Mouse (Mus musculus): ENCODE results near the gene Aqp3. TPM values are rescaled to one million over a fixed set of nuclear protein-coding genes. Genes with fewer than 3 reads are reported as not detected.

The Aqp3 gene
- total and polyA plus RNA-seq, 3 experiments, result not detected

DNA sequence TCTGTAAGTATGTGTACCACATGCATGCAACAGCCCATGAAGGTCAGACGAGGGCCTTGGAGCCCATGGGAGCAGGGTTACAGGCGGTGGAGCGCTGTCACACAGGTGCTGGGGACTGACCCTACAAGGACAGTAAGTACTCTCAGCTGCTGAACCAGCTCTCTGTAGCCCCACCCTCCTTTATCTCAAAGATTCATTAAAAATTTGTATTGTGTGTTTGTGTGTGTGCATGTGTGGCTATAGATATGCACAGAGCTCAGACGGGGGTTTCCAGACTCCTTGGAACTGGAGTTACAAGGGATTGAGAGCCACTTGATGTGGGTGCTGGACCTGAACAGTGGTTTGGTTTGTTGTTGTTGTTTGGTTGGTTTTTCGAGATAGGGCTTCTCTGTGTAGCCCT is 16.2 kb downstream of the Aqp3 start:
- Histone ChIP-seq H3K4me1 (ENCODE audit: control insufficient read depth in 1 of 2, insufficient read depth in 2 of 2) (peaks cover 0 to under 1% of the 10 kb centered on the region in 2 experiments; a peak in 1 of 4 replicates), H3K27me3 (replicated peaks) (peaks cover 60% of the 10 kb centered on the region), H3K4me2 (ENCODE audit: insufficient read depth, low read depth, poor library complexity, severe bottlenecking) (no peak overlapping the region), H3K9me3 (replicated peaks; ENCODE audit: low read length) (peaks cover 2% of the 10 kb centered on the region), H3K36me3 (replicated peaks in 1 of 2; ENCODE audit: control insufficient read depth in 1 of 2, insufficient read depth in 1 of 2, low read length in 1 of 2) (no peaks in the 10 kb centered on the region), H3K4me3 (replicated peaks in 1 of 3; ENCODE audit: low read depth in 2 of 3, low read length in 2 of 3, poor library complexity in 1 of 3) (no peak overlapping the region), H3K79me2 (replicated peaks; ENCODE audit: control insufficient read depth, extremely low read depth, insufficient read depth, poor library complexity, severe bottlenecking) (no peaks in the 10 kb centered on the region), H3K27ac (ENCODE audit: insufficient read depth, low read depth) (no peak overlapping the region), H3K9ac (ENCODE audit: insufficient read depth, low read depth) (no peak overlapping the region)
- dilution Hi-C loops (cut with MboI; ENCODE audit: extremely low pct_ligation_motif_present, extremely low pct_unique_long_range_greater_than_20kb, low sequenced_read_pairs) (no loop called here), in situ Hi-C loops (cut with MboI; ENCODE audit: low pct_ligation_motif_present, low pct_unique_long_range_greater_than_20kb, low sequenced_read_pairs) (no loop called here)
- no peak for TF ChIP-seq ZC3H11A (IDR thresholded peaks at IDR 0.05; ENCODE audit: low read depth, low read length)
- no peak for TF ChIP-seq MAZ (IDR thresholded peaks at IDR 0.05; ENCODE audit: low read depth, low read length)
- no peak for TF ChIP-seq KAT2A (IDR thresholded peaks at IDR 0.05; ENCODE audit: insufficient replicate concordance, low read length)
- no peak for TF ChIP-seq EP300 (IDR thresholded peaks at IDR 0.05; ENCODE audit: low read length)
- no peak for TF ChIP-seq MAFK (IDR thresholded peaks at IDR 0.05; ENCODE audit: insufficient replicate concordance, low read length)
- DNase-seq (ENCODE audit: extremely low read depth), result no peak

DNA sequence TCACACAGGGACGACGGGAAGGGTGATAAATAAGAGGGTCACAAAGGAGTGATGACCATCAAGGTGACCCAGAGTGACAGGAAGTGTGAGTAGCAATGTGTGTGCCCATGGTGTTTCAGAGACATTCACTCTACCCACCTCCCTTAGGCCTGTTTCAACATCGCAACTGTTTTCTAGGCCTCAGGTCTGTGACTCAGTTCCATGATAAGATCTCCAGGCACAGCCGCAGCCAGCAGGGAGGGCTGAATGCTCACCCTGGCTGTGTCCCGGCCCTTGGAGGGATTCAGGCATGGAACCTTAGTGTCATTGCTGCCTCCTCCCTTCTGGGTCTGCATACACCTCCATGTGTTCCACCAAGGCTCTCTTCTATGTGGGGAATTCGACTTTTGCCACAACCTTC is 19.3 kb downstream of the Aqp3 start:
- in situ Hi-C loops (cut with MboI; ENCODE audit: low pct_ligation_motif_present, low pct_unique_long_range_greater_than_20kb, low sequenced_read_pairs), result no loop called here
- H3K9ac ChIP-seq (ENCODE audit: insufficient read depth, low read depth), result no peak overlapping the region
- H3K4me3 ChIP-seq (replicated peaks in 1 of 3; ENCODE audit: low read depth in 2 of 3, low read length in 2 of 3, poor library complexity in 1 of 3), result no peak overlapping the region

DNA sequence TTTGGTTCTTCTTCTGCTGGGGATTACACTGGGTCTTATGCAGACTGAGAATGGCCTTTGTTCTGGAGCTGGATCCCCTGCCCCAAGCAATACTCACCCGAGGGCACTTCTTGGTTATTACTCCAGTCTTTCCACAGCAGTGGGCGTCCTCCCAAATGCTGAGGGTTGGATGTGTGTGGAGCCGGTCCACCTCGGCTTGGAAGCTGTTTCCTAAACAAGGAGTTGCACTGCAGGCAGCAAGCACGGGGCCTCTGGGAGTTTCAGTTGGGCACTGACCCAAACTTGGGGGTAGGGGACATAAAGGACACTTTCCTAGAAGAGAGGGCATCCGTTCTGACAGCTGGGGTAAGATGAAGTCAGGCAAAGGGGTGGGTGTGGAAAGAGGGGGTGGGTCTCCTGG is 23.5 kb downstream of the Aqp3 start:
- H3K9ac ChIP-seq (ENCODE audit: insufficient read depth, low read depth), result no peak overlapping the region
- DNase-seq (ENCODE audit: extremely low read depth), result no peak
- H3K4me2 ChIP-seq (ENCODE audit: insufficient read depth, low read depth, poor library complexity, severe bottlenecking), result no peak overlapping the region
- no peaks in the 10 kb centered on the region for H3K9me3 ChIP-seq (replicated peaks; ENCODE audit: low read length)
- H3K79me2 ChIP-seq (replicated peaks; ENCODE audit: control insufficient read depth, extremely low read depth, insufficient read depth, poor library complexity, severe bottlenecking), result no peaks in the 10 kb centered on the region
- no peak overlapping the region for H3K4me3 ChIP-seq (replicated peaks in 1 of 3; ENCODE audit: low read depth in 2 of 3, low read length in 2 of 3, poor library complexity in 1 of 3)
- TF ChIP-seq PAX5 (IDR thresholded peaks at IDR 0.05; ENCODE audit: low read length), result no peak
- TF ChIP-seq MXI1 (IDR thresholded peaks at IDR 0.05; ENCODE audit: low read depth, low read length), result no peak
- TF ChIP-seq USF1 (IDR thresholded peaks at IDR 0.05; ENCODE audit: low read depth, low read length), result no peak
- TF ChIP-seq ZC3H11A (IDR thresholded peaks at IDR 0.05; ENCODE audit: low read depth, low read length), result no peak
- no peak overlapping the region for H3K27ac ChIP-seq (ENCODE audit: insufficient read depth, low read depth)
- dilution Hi-C loops (cut with MboI; ENCODE audit: extremely low pct_ligation_motif_present, extremely low pct_unique_long_range_greater_than_20kb, low sequenced_read_pairs), result no loop called here
- H3K27me3 ChIP-seq (replicated peaks), result peaks cover 28% of the 10 kb centered on the region
- H3K36me3 ChIP-seq (replicated peaks in 1 of 2; ENCODE audit: control insufficient read depth in 1 of 2, insufficient read depth in 1 of 2, low read length in 1 of 2), result no peaks in the 10 kb centered on the region
- H3K4me1 ChIP-seq (ENCODE audit: control insufficient read depth in 1 of 2, insufficient read depth in 2 of 2), result no peaks in the 10 kb centered on the region
- in situ Hi-C loops (cut with MboI; ENCODE audit: low pct_ligation_motif_present, low pct_unique_long_range_greater_than_20kb, low sequenced_read_pairs), result no loop called here

More for the DNA sequence above, 19.3 kb downstream of the Aqp3 start:
- dilution Hi-C loops (cut with MboI; ENCODE audit: extremely low pct_ligation_motif_present, extremely low pct_unique_long_range_greater_than_20kb, low sequenced_read_pairs), result no loop called here
- Histone ChIP-seq H3K4me2 (ENCODE audit: insufficient read depth, low read depth, poor library complexity, severe bottlenecking) (no peak overlapping the region), H3K27me3 (replicated peaks) (peaks cover 43% of the 10 kb centered on the region), H3K27ac (ENCODE audit: insufficient read depth, low read depth) (no peak overlapping the region), H3K36me3 (replicated peaks in 1 of 2; ENCODE audit: control insufficient read depth in 1 of 2, insufficient read depth in 1 of 2, low read length in 1 of 2) (no peaks in the 10 kb centered on the region), H3K4me1 (ENCODE audit: control insufficient read depth in 1 of 2, insufficient read depth in 2 of 2) (no peaks in the 10 kb centered on the region), H3K79me2 (replicated peaks; ENCODE audit: control insufficient read depth, extremely low read depth, insufficient read depth, poor library complexity, severe bottlenecking) (no peaks in the 10 kb centered on the region), H3K9me3 (replicated peaks; ENCODE audit: low read length) (no peaks in the 10 kb centered on the region)
- DNase-seq (ENCODE audit: extremely low read depth), result no peak
- no peak for TF ChIP-seq USF1 (IDR thresholded peaks at IDR 0.05; ENCODE audit: low read depth, low read length)
- TF ChIP-seq CTCF (conservative IDR thresholded peaks at IDR 0.05 in 1 of 2, IDR thresholded peaks at IDR 0.05 in 1 of 2; ENCODE audit: low read depth in 2 of 2, low read length in 2 of 2), result no peak
- TF ChIP-seq NELFE (IDR thresholded peaks at IDR 0.05; ENCODE audit: low read depth, low read length), result no peak
- no peak for TF ChIP-seq RAD21 (IDR thresholded peaks at IDR 0.05; ENCODE audit: low read depth, low read length)
- TF ChIP-seq EP300 (IDR thresholded peaks at IDR 0.05; ENCODE audit: low read length), result no peak
- no peak for TF ChIP-seq ZNF384 (IDR thresholded peaks at IDR 0.05; ENCODE audit: low read depth, low read length)
- no peak for TF ChIP-seq MYC (IDR thresholded peaks at IDR 0.05; ENCODE audit: low read depth, low read length)
- no peak for TF ChIP-seq CHD1 (IDR thresholded peaks at IDR 0.05; ENCODE audit: low read depth, low read length)
- no peak for TF ChIP-seq IRF4 (IDR thresholded peaks at IDR 0.05; ENCODE audit: low read depth, low read length)
- no peak for TF ChIP-seq TCF12 (IDR thresholded peaks at IDR 0.05; ENCODE audit: low read depth, low read length)
- no peak for TF ChIP-seq ZKSCAN1 (IDR thresholded peaks at IDR 0.05; ENCODE audit: borderline replicate concordance, low read depth, low read length)
- no peak for TF ChIP-seq USF2 (conservative IDR thresholded peaks at IDR 0.05; ENCODE audit: low read depth, low read length)
- no peak for TF ChIP-seq TBP (conservative IDR thresholded peaks at IDR 0.05; ENCODE audit: low read depth, low read length)
- TF ChIP-seq MXI1 (IDR thresholded peaks at IDR 0.05; ENCODE audit: low read depth, low read length), result no peak
- no peak for TF ChIP-seq UBTF (IDR thresholded peaks at IDR 0.05; ENCODE audit: low read depth, low read length)

Measured in CH12.LX (cell line).